Mouse (Mus musculus) B cell, adult 62 days (primary cell): ENCODE data around the gene Vsnl1. TPM values are rescaled to one million over a fixed set of nuclear protein-coding genes. Genes with fewer than 3 reads are reported as not detected.

Experiments
- total RNA-seq: library from RNA; stranded (reverse); gene quantifications from 4 replicates; pipeline ENCODE4 v1.2.4, GENCODE M21; 2023

Vsnl1 gene
- not detected in 4 replicates for total RNA-seq

DNA sequence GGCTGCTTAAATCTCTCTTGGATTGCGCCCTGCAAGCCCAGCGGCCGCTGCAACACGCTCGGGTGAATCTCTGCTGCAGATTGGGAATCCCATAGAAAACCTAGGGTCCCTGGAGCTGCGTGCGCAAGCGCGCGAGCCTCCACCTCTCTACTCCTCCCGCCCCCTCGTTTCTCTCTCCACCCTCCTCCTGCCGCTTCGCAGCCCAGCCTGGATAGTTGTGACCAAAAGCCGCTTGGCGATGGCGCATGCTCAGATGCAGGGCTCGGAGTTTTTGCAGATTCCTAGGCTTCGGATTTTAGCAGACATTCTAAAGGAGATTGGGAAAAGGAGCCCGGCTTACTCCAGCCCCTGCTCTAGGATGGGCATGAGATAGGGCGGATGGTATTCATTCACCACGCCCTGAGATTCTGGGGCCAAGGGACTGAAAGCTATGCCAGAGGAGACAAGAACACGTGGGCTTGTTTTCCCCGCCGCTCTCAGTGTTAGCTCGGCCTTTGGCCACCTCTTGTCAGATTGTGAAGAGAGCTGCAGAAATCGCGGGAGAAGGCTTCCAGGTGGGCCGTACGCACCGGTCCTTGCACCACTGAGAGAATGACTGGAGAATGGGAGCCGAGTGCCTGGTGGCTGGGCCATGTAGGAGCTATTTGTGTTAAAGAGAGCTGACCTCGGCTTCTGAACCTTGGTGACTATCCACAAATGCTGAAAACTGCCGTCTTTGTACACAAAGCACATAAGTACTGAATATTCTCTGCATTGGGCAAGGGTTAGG lies at the start of gene Vsnl1:
Vsnl1 (minus strand) TSS at position 117 of the 769 bp plus-strand sequence.

DNA sequence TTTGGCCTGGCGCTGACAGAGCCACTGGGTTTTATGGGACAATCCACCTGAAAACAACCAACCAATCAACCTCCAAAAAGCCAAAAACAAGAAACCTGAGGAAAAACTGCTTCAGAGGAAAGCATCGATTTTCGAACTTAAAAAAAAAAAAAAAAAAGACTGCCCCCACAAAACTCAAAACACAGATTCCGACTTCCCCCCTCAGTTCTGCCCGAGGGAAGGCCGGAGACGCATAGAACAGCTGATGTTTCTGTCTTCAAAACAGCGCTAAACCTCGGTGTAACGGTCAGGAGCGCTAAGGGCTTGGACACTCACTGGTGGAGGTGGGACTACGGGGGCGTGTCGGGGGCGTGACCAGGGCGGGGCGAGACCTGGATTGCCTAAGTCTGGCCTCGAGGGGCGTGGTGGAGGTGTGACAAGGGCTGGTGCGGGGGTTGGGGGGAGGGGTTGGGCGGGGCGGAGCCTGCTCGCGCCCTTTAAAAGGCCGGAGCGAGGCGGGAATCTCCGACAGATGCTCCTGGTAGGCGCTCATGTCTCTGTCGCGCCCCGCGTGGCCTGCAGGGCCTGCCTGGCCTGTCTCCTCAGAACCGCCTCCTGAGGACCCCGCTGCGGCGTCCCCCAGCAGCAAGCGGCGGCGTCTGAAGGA lies 19.3 kb upstream of the Vsnl1 start, which contains the start of gene Rad51ap2:
Rad51ap2 (plus strand) TSS at position 531 of the 646 bp plus-strand sequence.

Other genes starting within 250 kb of the Vsnl1 start
- not detected in 4 replicates for gene Msgn1, start 227.6 kb downstream of the Vsnl1 start, total RNA-seq
- 2.3 to 6.1 TPM (median 5.0 TPM) in 4 replicates for gene Gen1, start 170.8 kb downstream of the Vsnl1 start, total RNA-seq
- 168 to 184 TPM (median 171 TPM) in 4 replicates for gene Smc6, start 170.7 kb downstream of the Vsnl1 start, total RNA-seq
- not detected in 4 replicates for gene Rad51ap2, start 19.5 kb upstream of the Vsnl1 start, total RNA-seq